Mouse (Mus musculus) liver, embryonic 14.5 days (tissue): Measurements from ENCODE around the gene Glmp.

Source experiments
- CTCF ChIP-seq: IDR thresholded peaks from 2 replicates; pipeline ENCODE4 v1.5.1; 2016; ENCODE audit warnings: antibody characterized with exemption, low read depth, control low read depth
- EP300 ChIP-seq: IDR thresholded peaks from 2 replicates; pipeline ENCODE4 v1.6.1; 2016; ENCODE audit warnings: antibody characterized with exemption, low read depth

- TF ChIP-seq CTCF (no peak), EP300 (no peak)
These were observed 48.7 kb upstream of the Glmp start for GRCm38 (mm10) chr3:88276121-88276520.
